Mouse (Mus musculus): Measurements from ENCODE around the gene Csnk1d.

The Csnk1d gene

GRCm38 (mm10) chr11:120990951-120991526 is at the start of gene Csnk1d:
Gene Csnk1d (minus strand): TSS chr11:120991330.
- in situ Hi-C loops (cut with MboI) = no loop called here

GRCm38 (mm10) chr11:121039302-121039701 is 48.2 kb upstream of the Csnk1d start, which contains the start of gene Cd7:
Gene Cd7 (minus strand): TSS chr11:121039418.
- in situ Hi-C loops (cut with MboI) = no loop called here

DNA sequence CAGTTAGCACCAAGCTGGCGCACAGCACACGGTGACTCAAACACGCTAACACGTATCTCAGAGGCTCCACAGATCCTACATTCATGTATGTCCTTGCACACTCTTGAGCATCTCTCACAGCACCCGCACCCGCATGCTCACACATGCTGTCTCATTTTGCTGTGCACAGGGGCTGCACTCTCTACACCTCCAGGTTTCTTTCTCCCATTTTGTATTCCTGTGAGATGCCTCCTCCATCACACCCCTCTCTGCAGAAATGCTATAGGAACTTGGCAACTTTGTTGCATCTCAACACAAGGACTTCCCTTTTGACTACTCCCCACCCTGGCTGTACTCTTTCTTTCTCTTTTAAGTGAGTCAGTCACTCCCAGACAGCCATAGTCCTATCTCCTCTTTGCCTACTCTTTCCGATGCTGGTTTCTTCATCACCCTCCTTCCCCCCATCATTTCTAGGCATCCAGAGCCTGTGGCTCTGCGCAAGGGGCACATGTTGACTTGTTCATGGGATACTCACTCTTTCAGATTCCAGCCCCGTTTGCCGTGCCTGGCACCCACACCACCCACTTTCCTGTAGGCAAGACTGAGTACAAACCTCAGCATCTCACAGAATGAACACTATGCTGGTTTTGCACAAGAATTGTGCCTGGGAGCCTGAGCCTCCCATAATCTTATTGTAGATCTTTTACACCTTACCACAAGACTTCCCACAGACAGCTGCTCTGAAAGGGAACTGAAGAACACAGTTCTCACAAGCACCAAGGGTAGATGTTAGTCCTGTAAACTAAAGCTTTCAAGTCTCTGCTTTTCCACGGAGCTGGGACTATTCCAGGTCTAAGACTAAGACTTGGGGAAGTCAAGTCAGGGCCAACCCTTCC is 47.5 kb upstream of the Csnk1d start:
- in situ Hi-C loops (cut with MboI) = no loop called here

GRCm38 (mm10) chr11:121033118-121033517 is 42.0 kb upstream of the Csnk1d start:
- in situ Hi-C loops (cut with MboI) = no loop called here

DNA sequence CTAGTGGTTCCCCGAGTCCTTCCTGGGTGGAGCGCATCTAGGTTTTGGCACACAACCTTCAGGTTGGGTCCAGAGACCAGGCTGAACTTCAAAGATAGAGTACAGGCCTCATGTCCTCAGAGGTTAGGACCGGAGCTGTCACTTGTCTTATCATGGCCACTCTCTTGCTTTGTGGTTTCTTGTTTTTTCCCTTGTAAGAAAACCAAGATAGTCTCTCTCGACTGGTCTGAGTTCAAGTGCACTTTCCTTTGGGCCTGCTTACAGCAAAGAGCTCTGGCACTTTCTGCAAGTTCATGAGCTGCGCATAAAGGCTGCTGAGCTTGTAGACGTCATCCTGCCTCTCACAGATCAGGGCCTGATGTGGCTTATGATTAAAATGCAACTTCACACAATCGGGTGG is 36.1 kb upstream of the Csnk1d start:
- in situ Hi-C loops (cut with MboI) = no loop called here

- in situ Hi-C loops (cut with MboI) = no loop called here
Observed at GRCm38 (mm10) chr11:121024163-121024562, 33.0 kb upstream of the Csnk1d start.

- in situ Hi-C loops (cut with MboI) = no loop called here
Observed at GRCm38 (mm10) chr11:121019501-121019900, 28.4 kb upstream of the Csnk1d start.

DNA sequence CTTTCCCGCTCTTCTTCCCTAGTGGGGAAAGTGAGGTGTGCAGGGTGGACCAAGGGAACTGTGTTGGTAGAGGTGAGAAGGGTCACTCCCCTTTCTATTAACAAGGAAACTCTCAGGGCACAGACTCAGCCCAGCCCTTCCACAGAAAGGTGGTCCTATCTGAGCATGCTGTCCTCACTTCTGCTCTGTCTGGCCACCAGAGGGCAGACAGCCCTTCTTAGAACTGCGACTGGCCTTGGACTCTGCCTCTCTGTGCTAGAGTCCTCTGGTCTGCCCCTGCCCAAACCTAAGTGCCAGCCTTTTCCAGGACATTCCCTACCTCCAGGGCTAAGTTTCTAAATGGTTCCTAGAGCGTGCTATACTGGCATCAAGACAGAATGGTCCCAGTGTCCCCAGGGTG is 26.6 kb upstream of the Csnk1d start:
- in situ Hi-C loops (cut with MboI) = no loop called here

GRCm38 (mm10) chr11:121015472-121015871 is 24.3 kb upstream of the Csnk1d start:
- in situ Hi-C loops (cut with MboI) = no loop called here

DNA sequence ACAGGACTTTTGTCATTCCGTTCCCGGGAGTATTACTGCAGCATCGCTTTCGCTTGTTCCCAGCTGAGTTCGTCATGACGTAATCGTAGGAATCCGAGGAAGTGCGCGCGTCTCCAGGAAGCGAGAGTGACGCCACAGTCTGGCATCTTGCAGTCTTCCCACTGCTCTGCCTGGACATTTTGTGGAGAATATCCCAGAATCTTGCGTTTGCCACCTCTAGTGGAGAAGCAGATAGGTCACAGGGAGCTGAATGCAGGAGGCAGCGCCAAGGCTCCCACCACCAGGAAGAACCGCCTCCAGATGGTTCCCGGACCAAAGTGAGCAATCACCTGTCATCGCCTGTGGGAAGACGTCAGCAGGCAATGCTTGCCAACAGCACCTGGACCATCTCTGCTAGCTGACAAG is 23.8 kb upstream of the Csnk1d start:
- in situ Hi-C loops (cut with MboI) = no loop called here

DNA sequence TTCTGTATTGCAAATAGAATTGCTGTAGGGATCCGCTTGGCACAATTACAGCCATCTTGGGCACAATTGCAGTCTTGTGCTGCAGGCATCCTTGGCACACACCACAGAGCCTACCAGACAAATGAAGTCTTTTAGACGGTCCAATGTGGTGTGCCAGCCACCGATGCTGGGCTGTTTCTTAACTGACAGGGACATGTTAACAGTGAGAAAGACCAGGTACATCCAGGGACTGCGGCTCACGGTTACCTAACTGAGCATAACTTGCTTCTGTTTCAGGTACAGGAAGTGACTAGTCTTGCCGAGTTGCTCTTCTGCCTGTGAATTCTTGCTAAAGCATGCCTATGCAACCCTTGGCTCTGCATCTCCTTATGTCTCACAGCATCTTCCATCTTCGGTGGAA is 22.5 kb upstream of the Csnk1d start:
- in situ Hi-C loops (cut with MboI) = no loop called here

GRCm38 (mm10) chr11:121010044-121010755 is 19.1 kb upstream of the Csnk1d start:
- in situ Hi-C loops (cut with MboI) = no loop called here

- in situ Hi-C loops (cut with MboI) = no loop called here
Observed at GRCm38 (mm10) chr11:121006184-121006583, 15.1 kb upstream of the Csnk1d start.

DNA sequence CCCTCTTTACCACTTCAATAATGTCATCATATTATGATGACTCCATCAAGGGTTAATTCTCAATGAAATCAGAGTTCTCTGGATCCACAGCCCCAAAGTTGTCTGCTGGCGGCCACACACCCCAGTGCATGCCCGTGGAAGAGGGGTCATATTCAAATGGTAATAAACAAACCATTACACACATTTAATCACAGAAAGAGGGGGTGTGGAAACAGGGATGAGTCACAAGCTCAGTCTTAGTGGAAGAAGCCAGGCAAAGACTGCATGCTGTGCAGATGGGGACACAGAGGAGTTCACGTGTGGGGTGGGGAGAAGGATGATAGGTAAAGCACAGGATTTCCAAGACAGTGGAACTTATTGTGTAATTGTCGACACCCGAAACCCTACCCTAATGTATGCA is 13.2 kb upstream of the Csnk1d start:
- in situ Hi-C loops (cut with MboI) = no loop called here

GRCm38 (mm10) chr11:121001966-121002365 is 10.8 kb upstream of the Csnk1d start:
- in situ Hi-C loops (cut with MboI) = no loop called here

GRCm38 (mm10) chr11:120994741-120995140 is 3.6 kb upstream of the Csnk1d start:
- in situ Hi-C loops (cut with MboI) = no loop called here

GRCm38 (mm10) chr11:120993586-120993985 is 2.5 kb upstream of the Csnk1d start:
- in situ Hi-C loops (cut with MboI) = no loop called here

- in situ Hi-C loops (cut with MboI) = no loop called here
Observed at GRCm38 (mm10) chr11:120993080-120993479, 1.9 kb upstream of the Csnk1d start.

DNA sequence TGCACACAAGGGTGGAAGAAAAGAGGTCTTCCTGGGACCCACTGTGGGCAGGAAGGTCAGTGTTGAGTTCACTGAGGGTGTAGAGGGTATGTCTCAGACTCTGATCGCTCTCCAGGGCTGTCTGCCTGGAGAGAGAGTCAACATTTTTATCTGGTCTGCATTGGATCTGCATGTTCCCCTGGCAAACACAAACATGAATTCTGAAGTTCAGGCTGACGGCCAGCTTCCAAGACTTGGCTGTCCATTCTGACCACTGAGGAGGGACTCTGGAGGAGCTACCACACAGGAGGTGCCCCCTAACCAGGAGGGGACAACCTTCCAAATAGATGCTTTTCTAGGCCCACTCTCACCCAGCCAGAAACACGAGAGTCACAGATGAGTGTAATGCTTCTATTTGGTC is 661 bp upstream of the Csnk1d start:
- in situ Hi-C loops (cut with MboI) = no loop called here

- in situ Hi-C loops (cut with MboI) = no loop called here
Observed at GRCm38 (mm10) chr11:120990126-120990781, 876 bp downstream of the Csnk1d start.

DNA sequence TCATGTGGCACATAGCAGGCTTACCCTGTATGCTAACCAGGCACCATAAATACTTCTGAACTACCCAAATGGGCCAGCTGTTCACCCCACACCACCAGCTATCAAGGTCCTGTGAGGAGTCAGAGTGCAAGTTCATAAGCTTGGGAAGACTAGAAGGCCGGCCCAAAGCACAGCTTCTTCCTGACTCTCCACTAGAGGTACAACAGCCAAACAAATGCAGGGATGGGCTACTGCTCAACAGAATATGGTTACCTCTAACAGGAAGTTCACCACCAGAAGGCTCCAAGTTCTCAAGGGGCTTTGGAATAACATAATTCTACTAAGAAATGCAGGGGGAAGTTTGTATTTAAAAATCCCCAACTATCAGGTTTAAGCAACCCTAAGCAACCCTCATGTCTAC is 1.6 kb downstream of the Csnk1d start:
- in situ Hi-C loops (cut with MboI) = no loop called here

DNA sequence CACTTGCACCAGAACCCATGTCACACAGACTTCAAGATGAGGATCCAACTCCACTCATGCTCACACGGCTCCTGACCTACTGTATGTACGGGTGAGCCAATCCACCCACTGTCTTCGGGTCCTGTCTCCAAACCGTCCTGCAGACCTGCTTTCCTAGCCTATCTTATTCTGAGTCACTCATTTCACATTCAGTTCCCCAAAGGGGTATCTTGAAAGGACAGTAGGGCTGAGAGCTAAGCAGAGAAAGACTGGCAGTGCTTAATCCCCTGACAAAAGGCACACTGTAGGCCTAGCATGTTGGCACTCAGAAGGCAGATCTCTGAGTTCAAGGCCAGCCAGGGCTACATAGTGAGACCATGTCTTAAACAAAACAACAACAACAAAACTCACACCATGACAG is 2.7 kb downstream of the Csnk1d start:
- in situ Hi-C loops (cut with MboI) = no loop called here
